Mouse (Mus musculus) heart, embryonic 13.5 days (tissue): ENCODE data around the gene Sdk2. TPM values are rescaled to one million over a fixed set of nuclear protein-coding genes. Genes with fewer than 3 reads are reported as not detected.

Experiments used
- ATAC-seq: fragments of 200-750 bp; cut with Nextera tagmentation; 2 replicates; pipeline ENCODE4 v1.8.0; 2017; ENCODE audit warnings: moderate TSS enrichment; ENCODE audit not compliant: insufficient number of reproducible peaks, low FRiP score, low TSS enrichment; ENCODE audit errors: extremely low read depth
- H3K27ac ChIP-seq: fragments of 300-500 bp; sonication (generic); replicated peaks from 2 replicates; pipeline ENCODE4 v1.5.1; 2015; ENCODE audit warnings: moderate library complexity, mild to moderate bottlenecking, inconsistent platforms
- H3K27me3 ChIP-seq: fragments of 300-500 bp; sonication (generic); replicated peaks from 2 replicates; pipeline ENCODE4 v1.6.1; 2015; ENCODE audit warnings: mild to moderate bottlenecking, inconsistent platforms
- H3K36me3 ChIP-seq: fragments of 300-500 bp; sonication (generic); 2 replicates; pipeline ENCODE4 v1.6.1; 2015; ENCODE audit warnings: mild to moderate bottlenecking, inconsistent platforms
- H3K4me1 ChIP-seq: fragments of 300-500 bp; sonication (generic); 2 replicates; pipeline ENCODE4 v1.6.1; 2015; ENCODE audit warnings: inconsistent platforms
- H3K4me2 ChIP-seq: fragments of 300-500 bp; sonication (generic); 2 replicates; pipeline ENCODE4 v1.6.1; 2015; ENCODE audit warnings: inconsistent platforms, mild to moderate bottlenecking, moderate library complexity
- H3K4me3 ChIP-seq: fragments of 300-500 bp; sonication (generic); 2 replicates; pipeline ENCODE4 v1.5.1; 2015; ENCODE audit warnings: moderate library complexity, mild to moderate bottlenecking, inconsistent platforms
- H3K9ac ChIP-seq: fragments of 300-500 bp; sonication (generic); 2 replicates; pipeline ENCODE4 v1.6.1; 2015; ENCODE audit warnings: inconsistent platforms, mild to moderate bottlenecking, moderate library complexity
- H3K9me3 ChIP-seq: fragments of 300-500 bp; sonication (generic); 2 replicates; pipeline ENCODE4 v1.6.1; 2016; ENCODE audit warnings: inconsistent platforms
- WGBS: fragments of 180-500 bp; shearing (Covaris S2); methylation state at CpG from one replicate; pipeline ENCODE4 v1.1.7; 2015; ENCODE audit warnings: mixed read lengths; 5-methylcytosine and 5-hydroxymethylcytosine counted together
- polyA plus RNA-seq: library from polyadenylated mRNA; unstranded; fragments of >200 nt; fragmentation: Nextera tagmentation; extraction: Ambion mirVana; gene quantifications from 2 replicates; pipeline ENCODE4 v1.2.1, GENCODE M21; 2015

Gene Sdk2
- polyA plus RNA-seq, 1 experiment from 2014 or later, result 1.9 TPM

GRCm38 (mm10) chr11:113803321-113803941 lies 263.4 kb downstream of the Sdk2 start:
- no peaks in the 10 kb centered on the region for H3K36me3 ChIP-seq
- H3K27me3 ChIP-seq, result no peaks in the 10 kb centered on the region; the same call in 1 of the 2 replicates
- no peaks in the 10 kb centered on the region for H3K9me3 ChIP-seq
- no peak overlapping the region for H3K27ac ChIP-seq
- no peak overlapping the region for H3K4me3 ChIP-seq
- no peak overlapping the region for H3K9ac ChIP-seq
- no peak for ATAC-seq
- no peak overlapping the region for H3K4me2 ChIP-seq
- peaks cover 60% of the 10 kb centered on the region for H3K4me1 ChIP-seq
- WGBS, result 53% methylated on average over 9 of the region's 9 CpGs

GRCm38 (mm10) chr11:113802456-113802855 lies 264.4 kb downstream of the Sdk2 start:
- H3K4me3 ChIP-seq, result no peak overlapping the region
- no peaks in the 10 kb centered on the region for H3K9me3 ChIP-seq
- peak overlapping the region; percentile 48 for H3K9ac ChIP-seq
- peaks cover 67% of the 10 kb centered on the region for H3K4me1 ChIP-seq
- H3K27me3 ChIP-seq, result peaks cover 3% of the 10 kb centered on the region; the same call in 1 of the 2 replicates
- H3K4me2 ChIP-seq, result peak overlapping the region; percentile 24; the same call in 1 of the 2 replicates
- peak overlapping the region; percentile 34; the same call in 1 of the 2 replicates for H3K27ac ChIP-seq
- WGBS, result 39% methylated on average over 12 of the region's 12 CpGs
- no peaks in the 10 kb centered on the region for H3K36me3 ChIP-seq
- no peak for ATAC-seq

DNA sequence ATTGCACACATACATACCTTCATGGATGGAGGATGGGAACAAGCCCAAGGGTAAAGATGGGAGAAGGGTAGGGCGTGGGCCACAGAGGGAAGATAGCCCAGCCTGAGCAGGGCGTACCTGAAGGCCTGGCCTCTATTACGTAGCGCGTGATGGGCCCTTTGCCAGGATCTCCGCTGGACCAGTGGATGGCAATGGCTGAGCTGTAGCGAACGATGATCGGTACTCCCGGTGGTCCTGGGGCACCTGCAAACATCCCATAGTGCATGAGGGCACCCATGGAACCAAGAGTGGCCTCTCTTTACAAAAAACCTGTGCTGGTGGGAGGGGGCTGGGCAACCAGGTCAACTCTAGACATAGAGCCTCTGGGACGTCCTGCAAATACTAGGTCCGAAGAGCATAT lies 266.8 kb downstream of the Sdk2 start:
- H3K4me3 ChIP-seq, result no peak overlapping the region

GRCm38 (mm10) chr11:113799041-113799447 lies 267.8 kb downstream of the Sdk2 start:
- H3K9me3 ChIP-seq, result no peaks in the 10 kb centered on the region
- H3K9ac ChIP-seq, result no peak overlapping the region
- H3K4me2 ChIP-seq, result peak overlapping the region; percentile 35
- no peak overlapping the region for H3K4me3 ChIP-seq
- no peak overlapping the region for H3K27ac ChIP-seq
- no peaks in the 10 kb centered on the region for H3K36me3 ChIP-seq
- peaks cover 3% of the 10 kb centered on the region; the same call in 1 of the 2 replicates for H3K27me3 ChIP-seq
- peaks cover 56% of the 10 kb centered on the region for H3K4me1 ChIP-seq
- WGBS, result 22% methylated on average over 14 of the region's 14 CpGs
- no peak for ATAC-seq

More for the DNA sequence above, 266.8 kb downstream of the Sdk2 start:
- no peak for ATAC-seq
- Histone ChIP-seq H3K9me3 (no peaks in the 10 kb centered on the region), H3K4me1 (peaks cover 56% of the 10 kb centered on the region), H3K36me3 (no peaks in the 10 kb centered on the region), H3K9ac (no peak overlapping the region), H3K27ac (no peak overlapping the region), H3K27me3 (peaks cover 3% of the 10 kb centered on the region; the same call in 1 of the 2 replicates), H3K4me2 (no peak overlapping the region)
- WGBS, result 93% methylated on average over 12 of the region's 12 CpGs

- WGBS, result 71% methylated on average over 6 of the region's 6 CpGs
- H3K36me3 ChIP-seq, result peaks cover 5% of the 10 kb centered on the region; the same call in 1 of the 2 replicates
- H3K27me3 ChIP-seq, result peaks cover 3% of the 10 kb centered on the region; the same call in 1 of the 2 replicates
- ATAC-seq, result no peak
- 0 out of 2 replicates have a peak overlapping the region, but pooled peaks have one; percentile 14 for H3K9ac ChIP-seq
- peaks cover 50% of the 10 kb centered on the region for H3K4me1 ChIP-seq
- H3K4me2 ChIP-seq, result no peak overlapping the region
- H3K4me3 ChIP-seq, result no peak overlapping the region
- H3K9me3 ChIP-seq, result no peaks in the 10 kb centered on the region
- H3K27ac ChIP-seq, result no peak overlapping the region
These were observed 268.8 kb downstream of the Sdk2 start for GRCm38 (mm10) chr11:113798011-113798410.

DNA sequence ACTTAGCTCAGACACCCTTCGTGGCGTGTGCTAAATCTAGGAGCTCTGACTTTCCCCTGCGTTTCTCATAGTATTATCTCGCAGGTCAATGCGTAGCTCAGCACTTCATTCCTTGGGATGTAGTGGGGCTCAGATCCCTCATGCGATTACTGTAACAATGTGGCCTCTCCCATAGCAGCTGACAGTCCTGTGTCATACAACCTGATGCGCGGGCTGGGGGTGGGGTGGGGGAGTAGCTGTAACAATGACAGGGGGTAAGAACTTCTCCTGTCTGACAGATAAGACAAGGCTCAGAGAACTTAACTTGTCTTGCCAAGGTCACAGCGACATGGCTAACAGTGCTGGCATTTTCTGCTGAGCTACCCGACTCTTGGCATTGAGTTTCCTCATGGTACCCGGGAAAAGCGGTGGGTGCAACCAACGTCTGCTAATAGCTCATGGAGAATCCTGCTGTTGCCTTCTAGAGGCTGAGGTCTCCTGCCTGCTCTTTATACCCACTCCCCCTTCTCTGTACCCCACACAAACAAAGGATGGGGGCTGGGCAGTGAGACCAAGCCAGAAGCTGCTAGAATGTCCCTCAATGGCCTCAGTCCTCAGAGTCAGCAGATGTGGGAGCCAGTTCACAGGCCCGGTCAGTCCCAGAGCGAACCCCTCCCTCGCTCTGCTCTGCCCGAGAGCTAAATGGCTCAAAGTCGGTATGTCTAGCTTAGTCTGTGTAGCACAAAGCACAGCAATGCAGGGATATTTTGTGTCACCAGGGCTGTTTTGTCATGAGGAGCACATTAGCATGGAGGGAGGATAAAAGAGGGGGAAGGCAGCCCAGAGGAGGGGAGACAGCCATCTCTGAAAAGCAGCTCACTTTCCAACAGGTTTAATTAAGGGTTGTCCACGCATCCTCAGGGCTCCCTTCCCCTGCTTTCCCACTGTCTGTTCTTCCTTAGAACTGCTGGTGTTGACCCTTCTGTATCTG lies 269.5 kb downstream of the Sdk2 start:
- peaks cover 3% of the 10 kb centered on the region; the same call in 1 of the 2 replicates for H3K27me3 ChIP-seq
- peaks cover 43% of the 10 kb centered on the region for H3K4me1 ChIP-seq
- H3K36me3 ChIP-seq, result peaks cover 8% of the 10 kb centered on the region; the same call in 1 of the 2 replicates
- H3K4me2 ChIP-seq, result no peak overlapping the region
- no peaks in the 10 kb centered on the region for H3K9me3 ChIP-seq
- no peak overlapping the region for H3K4me3 ChIP-seq
- 51% methylated on average over 19 of the region's 19 CpGs for whole genome bisulfite sequencing
- H3K27ac ChIP-seq, result no peak overlapping the region
- ATAC-seq, result no peak
- peak overlapping the region; percentile 44; the same call in 1 of the 2 replicates for H3K9ac ChIP-seq

DNA sequence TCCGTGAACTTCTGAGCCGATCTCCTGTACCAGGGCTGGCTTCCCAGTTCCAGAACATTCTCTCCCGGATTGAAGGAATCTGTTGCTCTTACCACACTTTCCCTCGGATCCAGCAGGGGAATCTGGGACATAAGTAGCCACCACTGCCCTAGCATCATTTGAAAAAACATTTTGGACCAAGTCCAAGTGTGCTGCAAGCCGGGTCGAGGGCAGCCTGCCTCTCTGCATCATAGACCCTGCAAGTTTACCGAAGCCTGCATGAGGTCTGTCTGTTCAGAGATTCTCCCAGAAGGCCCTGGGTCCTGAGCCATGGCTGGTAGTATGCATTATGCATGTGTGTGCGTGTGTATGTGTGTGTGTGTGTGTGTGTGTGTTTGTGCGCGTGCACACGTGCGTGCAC lies 271.0 kb downstream of the Sdk2 start:
- no peak for ATAC-seq
- WGBS, result 72% methylated on average over 12 of the region's 12 CpGs
- peaks cover 35% of the 10 kb centered on the region for H3K4me1 ChIP-seq

GRCm38 (mm10) chr11:113791357-113792215 lies 275.3 kb downstream of the Sdk2 start:
- peaks cover 8% of the 10 kb centered on the region; the same call in 1 of the 2 replicates for H3K36me3 ChIP-seq
- 64% methylated on average over 16 of the region's 16 CpGs for WGBS
- peaks cover 34% of the 10 kb centered on the region for H3K4me1 ChIP-seq
- no peak overlapping the region for H3K9ac ChIP-seq
- ATAC-seq, result no peak
- no peaks in the 10 kb centered on the region for H3K9me3 ChIP-seq
- H3K27ac ChIP-seq, result no peak overlapping the region
- H3K4me2 ChIP-seq, result no peak overlapping the region
- H3K27me3 ChIP-seq, result no peaks in the 10 kb centered on the region
- no peak overlapping the region for H3K4me3 ChIP-seq

More for the DNA sequence above, 271.0 kb downstream of the Sdk2 start:
- Histone ChIP-seq H3K27ac (no peak overlapping the region), H3K9ac (no peak overlapping the region), H3K27me3 (peaks cover 3% of the 10 kb centered on the region; the same call in 1 of the 2 replicates), H3K36me3 (peaks cover 8% of the 10 kb centered on the region; the same call in 1 of the 2 replicates), H3K9me3 (no peaks in the 10 kb centered on the region), H3K4me2 (no peak overlapping the region), H3K4me3 (no peak overlapping the region)

DNA sequence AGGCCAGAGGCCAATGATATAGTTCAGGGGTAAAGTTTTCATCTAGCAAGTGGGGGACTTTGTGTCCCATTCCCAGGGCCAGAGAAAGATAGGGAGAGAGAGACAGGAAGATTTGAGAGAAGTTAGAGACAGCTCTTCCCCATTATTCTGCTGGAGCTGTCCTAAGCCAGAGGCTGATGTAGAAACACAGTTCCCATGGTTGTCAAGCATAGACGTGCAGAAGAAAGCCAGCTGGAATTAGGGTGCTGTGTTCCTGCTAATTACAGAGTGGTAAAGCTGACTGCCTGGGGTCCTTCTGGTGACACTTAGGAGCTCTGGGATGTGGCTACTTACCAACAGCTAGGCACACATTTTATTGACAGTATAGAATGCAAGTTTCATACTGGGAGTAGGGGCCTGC lies 277.7 kb downstream of the Sdk2 start:
- peak overlapping the region; percentile 36; the same call in 1 of the 2 replicates for H3K27ac ChIP-seq
- no peak overlapping the region for H3K9ac ChIP-seq
- no peaks in the 10 kb centered on the region for H3K9me3 ChIP-seq
- WGBS, result 18% methylated on average over 1 of the region's 1 CpGs
- H3K27me3 ChIP-seq, result no peaks in the 10 kb centered on the region
- H3K36me3 ChIP-seq, result peaks cover 8% of the 10 kb centered on the region; the same call in 1 of the 2 replicates
- ATAC-seq, result no peak
- no peak overlapping the region for H3K4me2 ChIP-seq
- peaks cover 57% of the 10 kb centered on the region for H3K4me1 ChIP-seq
- H3K4me3 ChIP-seq, result no peak overlapping the region

- Histone ChIP-seq H3K9ac (no peak overlapping the region), H3K36me3 (peaks cover 6% of the 10 kb centered on the region; the same call in 1 of the 2 replicates), H3K9me3 (no peaks in the 10 kb centered on the region), H3K4me1 (peaks cover 57% of the 10 kb centered on the region), H3K4me2 (no peak overlapping the region), H3K4me3 (no peak overlapping the region), H3K27ac (no peak overlapping the region), H3K27me3 (no peaks in the 10 kb centered on the region)
- 66% methylated on average over 2 of the region's 2 CpGs for WGBS
- ATAC-seq, result no peak
These were observed 278.6 kb downstream of the Sdk2 start for GRCm38 (mm10) chr11:113788183-113788789.
